Mouse (Mus musculus) right cerebral cortex, postnatal 36 days (tissue): ENCODE results near the gene Diras1.

Experiments used
- DNase-seq, 2 experiments: peaks; one replicate each; pipeline ENCODE4 v3.0.0; 2022; ENCODE audit warnings: low spot score in 2 of 2, mixed read lengths in 1 of 2

Gene Diras1

GRCm38 (mm10) chr10:81028219-81028618 lies 2.8 kb upstream of the Diras1 start:
- DNase-seq = no peak

- DNase-seq = no peak
These were observed 1.9 kb upstream of the Diras1 start for GRCm38 (mm10) chr10:81027331-81027730.

DNA sequence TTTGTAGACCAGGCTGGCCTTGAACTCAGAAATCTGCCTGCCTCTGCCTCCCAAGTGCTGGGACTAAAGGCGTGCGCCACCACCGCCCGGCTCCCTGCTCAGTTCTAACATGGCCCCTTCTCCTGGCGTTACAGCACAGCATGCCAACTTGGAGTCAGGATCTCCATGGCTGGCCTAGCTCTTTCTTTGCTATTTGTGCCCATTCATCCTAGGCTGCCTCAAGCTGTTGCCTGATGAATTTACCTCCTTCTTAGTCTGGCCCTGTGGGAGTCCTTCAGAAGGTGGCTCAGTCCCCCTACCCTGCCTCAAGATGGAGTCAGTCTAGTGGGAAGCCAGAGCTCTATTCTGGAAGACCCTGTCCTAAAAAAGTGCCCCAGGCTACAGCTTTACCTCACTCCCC lies 1.4 kb upstream of the Diras1 start:
- no peak for DNase-seq

GRCm38 (mm10) chr10:81025047-81025621 lies 328 bp downstream of the Diras1 start:
- DNase-seq = no peak

- DNase-seq = no peak
These were observed 1.0 kb downstream of the Diras1 start for GRCm38 (mm10) chr10:81024346-81024937.

DNA sequence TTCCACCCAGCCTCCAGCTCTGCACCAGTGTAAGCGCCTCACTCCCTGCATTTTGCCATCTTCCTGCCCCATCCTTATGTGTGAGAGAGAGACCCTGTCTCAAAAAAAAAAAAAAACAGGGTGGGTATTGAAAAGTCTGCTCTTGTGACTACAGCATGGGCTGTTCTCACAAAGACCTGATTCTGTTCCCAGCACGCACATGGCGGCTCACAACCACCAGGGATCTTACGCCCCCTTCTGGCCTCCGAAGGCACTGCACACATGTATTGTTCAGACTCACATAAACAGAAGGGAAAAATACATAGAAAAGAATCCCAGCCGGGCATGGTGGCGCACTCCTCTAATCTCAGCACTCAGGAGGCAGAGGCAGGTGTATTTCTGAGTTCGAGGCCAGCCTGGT lies 2.7 kb downstream of the Diras1 start:
- no peak for DNase-seq

DNA sequence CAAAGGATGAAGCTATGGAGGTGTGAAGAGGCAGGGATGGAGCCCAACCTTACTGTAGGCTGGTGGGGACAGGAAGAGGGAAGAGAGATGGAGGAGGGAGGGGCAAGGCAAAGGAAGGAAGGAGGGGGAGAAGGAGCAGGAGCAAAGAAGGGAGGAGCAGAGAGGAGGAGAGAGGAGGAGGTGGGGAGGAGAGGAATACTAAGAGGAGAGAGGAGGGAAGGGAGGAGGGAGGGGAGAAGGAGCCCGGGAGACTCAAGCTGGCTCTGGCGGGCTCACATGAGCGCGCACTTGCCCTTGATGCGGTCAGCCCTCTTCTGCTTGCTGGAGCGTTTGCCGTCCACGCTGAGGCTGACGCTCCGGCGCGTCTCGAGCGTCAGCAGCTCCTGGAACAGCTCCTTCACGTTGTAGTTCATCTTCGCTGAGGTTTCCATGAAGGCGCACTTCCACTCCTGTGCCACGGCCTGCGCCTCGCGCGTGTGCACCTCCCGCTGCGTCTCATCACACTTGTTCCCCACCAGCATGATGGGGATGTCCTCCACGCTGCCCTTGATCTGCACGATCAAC lies 3.8 kb downstream of the Diras1 start:
- DNase-seq = no peak

DNA sequence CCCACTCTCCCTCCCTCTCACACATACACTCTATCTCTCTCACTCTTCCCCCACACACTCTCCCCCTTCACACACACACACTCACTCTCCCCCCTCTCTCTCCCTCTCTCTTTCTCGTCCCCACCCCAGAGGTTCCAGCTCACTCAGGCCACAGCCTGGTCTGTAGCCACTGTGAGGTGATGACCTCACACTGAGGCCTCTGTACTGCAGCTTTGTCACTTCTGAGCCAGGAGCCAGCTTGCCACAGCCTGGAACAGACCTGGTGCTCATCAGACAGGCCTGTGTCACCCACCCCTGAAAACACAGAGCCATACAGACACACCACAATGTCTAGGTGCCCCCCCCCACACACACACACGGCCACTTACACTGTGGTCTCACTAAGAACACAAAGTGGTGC lies 5.3 kb downstream of the Diras1 start:
- no peak for DNase-seq

DNA sequence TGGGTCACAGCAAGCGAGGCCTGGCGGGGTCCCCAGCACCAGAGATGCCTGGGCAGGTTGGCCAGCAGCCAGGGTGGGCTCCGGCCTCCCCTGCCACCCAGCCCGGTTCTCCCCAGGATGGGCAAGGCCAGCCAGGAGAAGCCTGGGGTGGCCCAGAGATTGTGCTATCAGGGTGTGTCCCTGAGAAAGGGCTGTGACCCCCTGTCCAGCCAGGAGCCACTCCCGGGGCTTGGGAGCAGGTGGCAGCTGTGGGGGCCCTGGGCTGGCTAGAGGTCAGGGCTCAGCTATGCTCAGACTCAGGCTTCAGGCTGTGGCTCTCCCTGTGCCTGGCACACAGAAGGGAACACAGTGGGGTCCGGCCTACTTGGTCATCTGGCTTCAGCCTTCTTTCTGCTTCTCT lies 5.8 kb downstream of the Diras1 start:
- no peak for DNase-seq

- no peak for DNase-seq
These were observed 7.1 kb downstream of the Diras1 start for GRCm38 (mm10) chr10:81018326-81018725.

- no peak for DNase-seq
These were observed 8.8 kb downstream of the Diras1 start for GRCm38 (mm10) chr10:81016645-81017044.

DNA sequence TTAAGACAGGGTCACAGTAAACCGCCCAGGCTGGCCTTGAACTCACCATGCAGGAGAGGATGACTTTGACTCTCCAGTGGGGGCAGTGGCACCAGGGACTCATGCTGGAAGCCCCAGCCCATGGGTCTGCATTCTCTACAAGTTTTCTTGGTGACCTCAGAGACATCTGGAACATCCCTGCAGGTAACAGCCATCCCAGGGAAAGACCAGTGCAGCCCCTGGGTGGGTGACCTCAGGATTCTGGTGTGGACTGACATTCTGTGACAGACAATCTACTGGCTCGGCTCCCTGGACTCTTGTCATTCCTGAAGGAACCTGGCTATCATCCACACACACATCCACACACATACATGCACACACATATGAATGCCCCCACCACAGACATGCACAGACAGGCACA lies 9.8 kb downstream of the Diras1 start:
- DNase-seq = no peak

GRCm38 (mm10) chr10:81014393-81015384 lies 10.8 kb downstream of the Diras1 start, which contains the start of gene Gng7:
Gene Gng7, minus strand, starts transcription at chr10:81014945.
- DNase-seq = peak; percentile 96 to 97

DNA sequence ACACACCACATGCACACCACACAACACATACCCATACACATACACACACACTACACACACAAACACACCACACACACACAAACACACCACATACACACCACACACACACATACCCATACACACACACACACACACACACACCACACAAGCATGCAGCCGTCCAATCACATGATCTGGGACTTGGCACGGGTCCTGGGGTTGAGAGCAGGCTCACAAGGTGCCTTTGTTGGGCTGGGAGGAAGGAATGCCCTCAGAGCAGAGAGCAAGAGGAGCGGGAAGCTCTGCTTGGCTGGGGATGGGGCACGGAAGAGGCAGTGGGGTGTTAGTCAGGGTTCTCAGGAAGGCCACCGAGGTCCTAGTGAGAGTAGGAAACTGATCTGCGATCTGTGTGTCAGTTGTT lies 14.6 kb downstream of the Diras1 start:
- no peak for DNase-seq

DNA sequence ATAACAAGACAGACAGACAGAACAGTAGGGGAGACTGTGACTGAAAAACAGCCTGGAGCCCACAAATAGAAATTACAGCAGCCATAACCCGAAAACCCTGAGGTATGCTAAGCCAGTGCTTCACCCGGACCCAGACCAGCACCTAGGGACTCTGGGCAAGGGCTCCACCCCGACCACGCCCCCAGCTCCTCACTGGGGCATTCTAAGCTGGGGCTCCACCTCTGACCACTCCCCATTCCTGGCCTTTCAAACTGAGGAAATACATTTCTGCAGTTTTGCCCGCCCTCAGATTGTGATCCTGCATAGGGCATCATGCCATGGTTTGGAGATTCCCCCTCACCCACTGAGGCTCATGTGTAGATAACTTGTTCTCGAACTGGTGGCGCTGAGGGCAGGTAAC lies 18.2 kb downstream of the Diras1 start:
- no peak for DNase-seq

- peak in 1 of 2 experiments; percentile 76 for DNase-seq
These were observed 19.3 kb downstream of the Diras1 start for GRCm38 (mm10) chr10:81006005-81006677.

GRCm38 (mm10) chr10:81001161-81001560 lies 24.3 kb downstream of the Diras1 start:
- peak in 1 of 2 experiments; percentile 67 for DNase-seq

GRCm38 (mm10) chr10:81000197-81001062 lies 25.0 kb downstream of the Diras1 start:
- no peak for DNase-seq

GRCm38 (mm10) chr10:80999362-81000196 lies 25.9 kb downstream of the Diras1 start:
- DNase-seq = peak; percentile 86 to 87

- no peak for DNase-seq
These were observed 26.7 kb downstream of the Diras1 start for GRCm38 (mm10) chr10:80998778-80999177.
